Mouse (Mus musculus): ENCODE results near the gene Ubald1. TPM values are rescaled to one million over a fixed set of nuclear protein-coding genes. Genes with fewer than 3 reads are reported as not detected.

Gene Ubald1
- total RNA-seq, 2 experiments from 2014 or later: 96.1 to 98.1 TPM

GRCm38 (mm10) chr16:4901167-4901566 lies 21.1 kb upstream of the Ubald1 start:
- no peak for DNase-seq (ENCODE audit: low spot score in 2 of 2)

GRCm38 (mm10) chr16:4899711-4900110 lies 19.6 kb upstream of the Ubald1 start:
- DNase-seq (ENCODE audit: low spot score in 2 of 2): no peak

GRCm38 (mm10) chr16:4898881-4899280 lies 18.8 kb upstream of the Ubald1 start:
- no peak for DNase-seq (ENCODE audit: low spot score in 2 of 2)

GRCm38 (mm10) chr16:4897146-4897730 lies 17.1 kb upstream of the Ubald1 start:
- DNase-seq (ENCODE audit: low spot score in 2 of 2): no peak

- no peak for DNase-seq (ENCODE audit: low spot score in 2 of 2)
These were observed 16.3 kb upstream of the Ubald1 start for GRCm38 (mm10) chr16:4896249-4897027.

GRCm38 (mm10) chr16:4894201-4894908 lies 14.2 kb upstream of the Ubald1 start:
- no peak for DNase-seq (ENCODE audit: low spot score in 2 of 2)

- DNase-seq (ENCODE audit: low spot score in 2 of 2): no peak
These were observed 12.1 kb upstream of the Ubald1 start for GRCm38 (mm10) chr16:4892171-4892570.

- no peak for DNase-seq (ENCODE audit: low spot score in 2 of 2)
These were observed 10.1 kb upstream of the Ubald1 start for GRCm38 (mm10) chr16:4890201-4890709.

- DNase-seq (ENCODE audit: low spot score in 2 of 2): no peak
These were observed 6.5 kb upstream of the Ubald1 start for GRCm38 (mm10) chr16:4886690-4887020.

- DNase-seq (ENCODE audit: low spot score in 2 of 2): peak; percentile 66 to 87
These were observed 5.9 kb upstream of the Ubald1 start, which contains the start of gene Mgrn1 for GRCm38 (mm10) chr16:4885760-4886689. TSS of gene Mgrn1 (plus strand) at chr16:4886249.

- DNase-seq (ENCODE audit: low spot score in 2 of 2): no peak
These were observed 4.8 kb upstream of the Ubald1 start for GRCm38 (mm10) chr16:4884930-4885329.

GRCm38 (mm10) chr16:4881400-4882351 lies 1.6 kb upstream of the Ubald1 start:
- DNase-seq (ENCODE audit: low spot score in 2 of 2): peak in 1 of 2 experiments; percentile 49

- DNase-seq (ENCODE audit: low spot score in 2 of 2): peak; percentile 88 to 94
These were observed 399 bp downstream of the Ubald1 start for GRCm38 (mm10) chr16:4879708-4880124.

- peak in 1 of 2 experiments; percentile 54 for DNase-seq (ENCODE audit: low spot score in 2 of 2)
These were observed 911 bp downstream of the Ubald1 start for GRCm38 (mm10) chr16:4879101-4879707.

GRCm38 (mm10) chr16:4878192-4878885 lies 1.8 kb downstream of the Ubald1 start:
- DNase-seq (ENCODE audit: low spot score in 2 of 2): no peak

GRCm38 (mm10) chr16:4877701-4878100 lies 2.4 kb downstream of the Ubald1 start:
- no peak for DNase-seq (ENCODE audit: low spot score in 2 of 2)

- no peak for DNase-seq (ENCODE audit: low spot score in 2 of 2)
These were observed 2.9 kb downstream of the Ubald1 start for GRCm38 (mm10) chr16:4877195-4877594.

- peak in 1 of 2 experiments; percentile 55 for DNase-seq (ENCODE audit: low spot score in 2 of 2)
These were observed 4.0 kb downstream of the Ubald1 start for GRCm38 (mm10) chr16:4876033-4876680.
